Mouse (Mus musculus) cerebellum, adult 2 months (tissue): ENCODE data around the gene Vwa7.

Experiments used
- CTCF ChIP-seq: fragments of 200-500 bp; IDR thresholded peaks from 2 replicates; pipeline ENCODE4 v1.5.1; 2011; ENCODE audit warnings: low read depth, mild to moderate bottlenecking, control low read depth, low read length, moderate library complexity, borderline replicate concordance; ENCODE audit not compliant: insufficient read depth
- POLR2A ChIP-seq: fragments of 200-500 bp; IDR thresholded peaks from 2 replicates; pipeline ENCODE4 v1.6.1; 2011; ENCODE audit warnings: low read length, control low read depth, borderline replicate concordance; ENCODE audit not compliant: insufficient read depth

DNA sequence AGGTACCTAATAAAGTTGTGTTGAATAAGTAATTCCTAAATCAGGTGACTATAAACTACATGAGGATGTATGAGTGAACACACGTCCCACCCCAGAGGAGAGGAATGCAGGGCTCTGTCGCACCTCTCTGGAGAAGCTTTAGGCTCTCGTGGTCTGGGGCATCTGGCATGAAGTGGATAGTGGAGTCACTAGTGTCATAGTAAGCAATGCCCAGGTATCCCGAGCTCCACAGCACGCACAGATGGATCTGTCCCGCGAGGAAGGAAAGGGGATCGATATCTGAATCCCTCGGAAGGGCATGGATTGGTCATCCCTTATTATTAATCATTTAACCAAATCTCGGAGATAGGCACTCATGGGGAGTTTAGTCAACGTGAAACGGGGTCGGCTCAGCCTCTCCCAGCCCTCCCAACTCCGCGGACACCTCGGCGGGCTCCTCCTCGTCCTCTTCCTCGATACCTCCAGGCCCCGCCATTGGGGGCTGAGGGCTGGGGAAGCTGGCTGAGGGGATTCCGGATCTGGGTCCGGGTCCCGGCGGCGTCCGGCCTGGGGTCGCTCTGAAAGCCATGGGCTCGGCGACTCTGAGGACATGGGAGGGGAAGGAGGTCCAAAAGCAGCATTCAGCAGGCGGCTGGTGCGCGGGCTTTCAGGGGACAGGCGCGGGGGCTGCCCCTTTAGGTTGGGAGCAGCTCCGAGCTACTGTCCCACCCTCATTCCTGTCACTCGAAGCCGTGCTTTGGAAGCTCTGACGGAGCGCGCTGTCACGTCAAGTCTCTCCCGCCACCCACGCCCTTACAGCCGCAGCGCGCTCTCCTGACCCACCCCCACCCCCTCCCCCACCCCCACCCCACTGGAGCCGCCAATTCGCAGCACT is 29.7 kb downstream of the Vwa7 start:
- no peak for TF ChIP-seq CTCF
- no peak for TF ChIP-seq POLR2A
